Mouse (Mus musculus): ENCODE data around the gene Gfi1b.

Gfi1b gene

DNA sequence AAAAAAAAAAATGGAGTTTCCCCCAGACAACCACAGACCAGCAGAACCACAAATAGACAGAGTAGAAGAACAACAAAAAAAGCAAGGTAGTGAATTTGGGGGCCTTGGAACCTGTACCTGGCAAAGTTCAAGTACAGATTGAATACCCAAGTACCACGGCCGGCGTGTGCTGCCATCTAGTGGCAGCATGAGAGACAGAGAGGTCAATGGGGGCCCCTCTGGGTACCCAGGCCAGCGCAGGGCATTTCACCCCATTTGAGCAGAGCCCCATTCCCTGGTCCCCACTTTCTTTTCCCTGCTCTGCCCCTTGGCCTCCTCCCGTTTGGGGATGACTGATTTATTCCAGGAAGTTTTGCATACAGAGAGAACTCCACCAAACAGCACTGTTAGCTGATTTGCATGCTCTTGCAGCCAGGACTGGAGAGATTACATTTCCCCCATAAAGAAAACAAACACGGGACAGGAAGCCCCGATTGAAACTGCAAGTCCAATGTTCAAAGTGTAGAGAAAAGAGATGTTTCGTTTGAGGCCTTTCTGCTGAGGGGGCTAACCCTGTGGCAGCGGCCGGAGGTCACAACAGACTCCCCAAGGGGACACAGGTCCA, 841 bp upstream of the Gfi1b start:
- peak; percentile 74 for DNase-seq (ENCODE audit: low read depth, low spot score)

DNA sequence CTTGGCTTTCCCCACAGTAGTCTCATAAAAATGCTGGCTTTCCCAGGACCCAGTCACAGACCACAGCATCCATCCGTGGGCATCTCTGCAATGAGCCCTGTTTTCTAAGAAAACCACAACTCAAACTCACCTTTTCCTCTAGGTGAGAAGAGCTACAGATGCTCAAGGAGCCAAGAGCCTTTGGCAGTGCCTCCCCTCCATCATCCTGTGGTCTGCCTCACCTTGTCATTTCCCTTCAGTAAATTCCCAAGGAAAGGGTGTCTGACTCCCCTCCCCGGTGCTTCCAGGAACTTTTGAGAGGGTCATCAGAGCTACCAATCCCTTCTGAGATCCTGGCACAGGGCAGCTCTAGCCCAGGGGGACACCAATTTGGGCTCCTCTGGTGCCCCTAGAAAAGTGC, 671 bp downstream of the Gfi1b start:
- no peak for DNase-seq (ENCODE audit: low read depth, low spot score)

DNA sequence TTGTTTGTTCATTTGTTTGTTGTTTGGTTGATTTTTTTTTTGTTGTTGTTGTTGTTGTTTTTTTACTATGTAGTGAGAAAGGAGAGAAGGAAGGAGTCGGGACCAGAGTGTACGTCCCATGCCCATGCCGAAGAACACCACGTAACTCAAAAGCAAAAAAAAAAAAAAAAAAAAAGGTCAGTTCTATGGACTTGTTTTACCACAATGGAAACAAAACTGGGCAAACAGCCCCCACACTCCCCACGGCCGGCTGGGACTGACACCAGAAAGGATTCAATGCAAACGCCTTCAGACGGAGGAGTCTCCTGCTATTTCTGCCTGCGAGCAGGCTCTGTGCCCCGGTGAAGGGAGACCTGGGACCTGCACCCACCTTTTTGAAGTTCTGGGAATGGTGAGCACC, 1.3 kb downstream of the Gfi1b start:
- DNase-seq (ENCODE audit: low read depth, low spot score): no peak

DNA sequence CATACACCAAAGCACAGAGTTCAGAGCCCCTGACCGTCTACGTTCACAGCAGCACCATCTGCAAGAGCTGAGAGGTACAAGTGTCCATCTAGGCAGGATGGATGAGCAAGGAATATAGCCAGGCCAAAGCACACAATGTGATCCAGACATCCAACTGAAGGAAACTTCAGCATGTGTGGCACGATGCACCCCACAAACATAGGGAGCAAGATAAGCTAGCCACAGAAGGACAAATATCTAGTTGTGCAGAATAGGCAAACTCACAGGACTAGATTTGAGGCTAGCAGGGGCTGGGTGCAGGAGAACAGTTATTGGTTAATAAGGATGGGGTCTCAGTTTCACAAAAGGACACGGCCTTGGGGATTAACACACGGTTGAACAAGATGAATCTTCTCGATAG, 2.4 kb downstream of the Gfi1b start:
- DNase-seq (ENCODE audit: low read depth, low spot score): no peak

DNA sequence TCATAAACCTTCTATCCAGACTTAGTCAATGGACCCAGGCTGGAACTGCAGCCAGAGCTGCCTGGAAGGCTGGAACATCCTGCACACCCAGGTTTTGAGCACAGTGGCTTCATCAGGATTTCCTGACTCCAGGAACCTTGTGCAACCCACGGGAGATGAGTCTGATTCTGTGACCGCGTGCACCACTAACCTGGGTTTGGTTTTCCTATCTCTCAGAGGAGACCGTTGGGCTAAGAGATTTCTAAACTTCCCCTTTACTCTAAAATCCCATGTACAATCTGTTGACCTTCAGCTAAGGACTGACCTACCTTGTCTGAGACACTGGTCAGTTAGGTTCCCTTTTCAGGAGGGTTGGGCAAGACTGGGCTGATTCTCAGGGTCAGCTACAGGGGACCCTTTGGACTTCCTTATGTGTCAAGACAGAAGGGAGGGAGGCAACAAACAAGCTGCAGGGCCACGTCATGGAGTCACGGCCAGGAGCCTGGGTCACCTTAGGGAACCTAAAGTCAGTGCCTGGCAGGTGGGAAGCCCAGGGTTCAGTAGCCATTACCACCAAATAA, 2.9 kb downstream of the Gfi1b start:
- no peak for DNase-seq (ENCODE audit: low read depth, low spot score)

DNA sequence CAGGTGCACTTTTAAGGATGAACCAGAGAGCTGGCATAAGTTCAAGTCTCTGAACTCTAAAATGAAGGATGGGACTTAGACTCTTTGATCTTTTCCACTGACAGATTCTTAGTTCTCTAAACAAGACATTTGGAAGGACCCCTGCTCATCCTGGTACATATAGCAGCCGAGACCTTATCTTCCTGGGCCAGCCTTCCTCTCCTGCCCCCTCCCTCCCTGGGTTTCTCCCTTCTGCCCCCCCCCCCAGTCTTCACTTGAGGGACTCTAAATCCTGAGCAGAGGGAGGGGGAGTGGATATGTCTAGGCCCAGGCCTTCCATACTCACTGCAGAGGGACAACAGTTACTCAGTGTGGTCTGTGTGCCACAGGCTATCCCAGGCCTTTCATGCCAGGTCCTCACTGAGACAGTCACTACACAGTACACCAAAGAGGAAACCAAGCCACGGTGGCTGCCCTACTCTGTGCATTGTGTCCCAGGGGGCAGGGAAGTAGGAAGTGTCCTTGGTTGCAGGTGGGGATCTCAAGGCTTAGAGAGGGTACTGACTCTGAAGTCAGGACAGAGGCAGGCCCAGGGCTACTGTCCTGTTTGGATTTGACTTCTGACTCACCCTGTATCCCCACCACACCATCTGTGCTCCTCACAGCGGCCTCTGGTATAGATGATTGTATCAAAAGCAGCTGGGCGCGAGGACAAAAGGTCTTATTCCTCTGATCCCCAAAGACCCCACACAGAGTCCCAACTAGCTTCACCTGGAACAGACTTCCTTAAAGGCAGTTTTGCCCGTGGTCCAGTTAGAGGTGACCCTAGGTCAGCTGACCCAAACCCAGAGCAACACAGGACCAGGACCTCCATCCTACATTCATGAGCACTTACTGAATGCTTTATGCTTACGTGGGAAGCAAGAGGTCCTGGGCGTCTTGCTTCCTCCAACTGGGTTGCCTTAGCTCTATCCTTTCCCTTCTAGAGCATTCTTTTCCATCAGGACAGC, 4.0 kb downstream of the Gfi1b start:
- no peak for DNase-seq (ENCODE audit: low read depth, low spot score)

DNA sequence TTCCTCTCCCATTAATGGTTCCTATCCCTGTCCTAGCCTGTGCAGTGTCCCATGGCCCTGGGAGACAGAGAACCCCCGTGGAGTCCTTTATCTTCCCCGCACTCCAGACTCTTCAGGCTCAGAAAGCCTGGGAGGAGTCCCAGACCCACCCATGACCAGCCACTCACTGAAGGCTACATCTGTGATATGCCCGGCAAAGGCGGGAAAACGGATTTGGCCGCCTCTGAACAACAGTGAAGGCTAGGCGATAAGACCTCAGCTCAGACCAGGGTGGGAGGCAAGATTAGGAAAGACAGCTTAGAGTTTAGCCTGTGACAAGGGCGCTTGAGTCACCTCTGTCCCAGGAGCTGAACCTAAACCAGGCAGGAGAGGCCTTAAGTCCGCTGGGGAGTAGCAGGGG, 4.9 kb downstream of the Gfi1b start:
- no peak for DNase-seq (ENCODE audit: low read depth, low spot score)

DNA sequence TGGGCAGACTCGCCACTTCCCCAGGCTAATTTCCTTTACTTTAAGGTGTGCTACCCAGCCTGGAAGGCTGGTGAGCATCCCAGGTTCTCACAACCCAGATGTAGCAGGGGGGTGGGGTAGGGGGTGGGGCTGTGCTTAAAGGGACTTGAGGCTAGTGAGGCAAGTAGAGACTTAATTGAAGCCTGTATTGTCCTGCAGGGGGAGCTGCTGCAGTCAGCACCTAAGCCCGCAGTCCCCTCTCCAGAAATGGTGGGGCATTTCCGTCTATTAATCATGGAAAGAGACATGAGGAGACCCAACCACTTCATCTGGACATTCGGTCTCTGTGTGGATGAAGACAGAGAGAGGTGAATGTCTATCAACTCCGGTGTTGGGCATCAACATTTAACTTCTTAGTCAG, 5.4 kb downstream of the Gfi1b start:
- peak; percentile 48 for DNase-seq (ENCODE audit: low read depth, low spot score)

DNA sequence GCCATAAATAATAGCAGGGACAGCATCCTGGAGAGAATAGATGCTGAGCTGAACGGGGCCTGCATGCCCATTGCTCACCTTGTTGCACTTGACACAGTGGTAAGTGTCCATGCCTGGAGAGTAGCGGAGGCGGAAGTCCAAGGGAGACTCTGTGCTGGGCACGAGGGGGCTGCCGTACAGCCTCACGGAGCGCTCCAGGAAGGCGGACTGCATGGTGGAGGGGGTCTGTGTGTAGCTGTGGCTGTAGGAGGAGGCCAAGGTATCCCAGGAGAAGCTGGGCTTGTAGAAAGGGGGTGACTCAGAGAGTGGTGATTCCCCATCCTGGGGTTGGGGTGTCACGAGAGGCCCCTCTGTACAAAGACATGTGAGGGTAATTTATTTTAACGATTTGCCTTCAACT, 8.2 kb downstream of the Gfi1b start:
- no peak for DNase-seq (ENCODE audit: low read depth, low spot score)

DNA sequence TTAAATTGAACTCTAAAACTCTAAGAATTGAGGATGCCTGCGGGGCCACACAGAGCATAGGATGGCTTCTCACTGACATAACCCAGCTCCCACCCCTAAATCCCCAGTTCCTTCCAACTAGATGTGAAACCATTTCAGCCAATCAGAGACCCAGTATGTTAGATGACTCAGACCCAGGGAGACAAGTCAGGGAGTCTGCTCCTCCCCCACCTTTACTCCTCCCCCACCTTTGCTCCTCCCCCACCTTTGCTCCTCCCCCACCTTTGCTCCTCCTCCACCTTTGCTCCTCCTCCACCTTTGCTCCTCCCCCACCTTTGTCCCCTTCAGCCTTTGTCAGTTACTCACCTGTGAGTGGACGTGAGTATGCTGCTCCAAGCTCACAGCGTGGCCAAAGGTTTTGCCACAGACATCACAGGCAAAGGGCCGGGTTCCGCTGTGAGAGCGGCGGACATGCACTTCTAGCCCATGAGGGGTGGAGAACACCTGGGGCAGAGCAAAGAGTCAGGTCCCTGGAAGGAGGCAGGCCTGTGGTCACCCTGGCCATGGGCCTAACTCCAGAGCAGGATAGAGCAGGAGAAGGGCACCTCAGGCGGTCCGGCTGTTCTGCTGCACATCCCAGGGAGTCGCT, 9.2 kb downstream of the Gfi1b start:
- no peak for DNase-seq (ENCODE audit: low read depth, low spot score)

DNA sequence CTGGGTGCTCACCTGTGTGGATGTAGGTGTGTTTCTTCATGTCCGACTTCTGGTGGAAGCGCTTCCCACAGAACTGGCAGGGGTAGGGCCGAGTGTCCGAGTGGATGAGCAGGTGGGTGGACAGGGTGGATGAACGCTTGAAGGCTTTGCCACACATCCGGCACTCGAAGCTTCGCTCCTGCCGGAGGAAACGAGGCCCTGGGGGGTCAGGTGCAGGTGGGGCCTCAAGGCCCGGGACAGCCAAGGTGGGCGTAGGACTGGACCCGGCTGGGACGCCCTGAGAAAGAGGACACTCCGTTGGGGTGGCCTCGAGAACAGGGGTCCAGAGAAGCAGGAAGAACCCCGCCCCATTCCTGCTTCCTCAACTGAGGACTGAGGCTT, 10.4 kb downstream of the Gfi1b start:
- no peak for DNase-seq (ENCODE audit: low read depth, low spot score)

DNA sequence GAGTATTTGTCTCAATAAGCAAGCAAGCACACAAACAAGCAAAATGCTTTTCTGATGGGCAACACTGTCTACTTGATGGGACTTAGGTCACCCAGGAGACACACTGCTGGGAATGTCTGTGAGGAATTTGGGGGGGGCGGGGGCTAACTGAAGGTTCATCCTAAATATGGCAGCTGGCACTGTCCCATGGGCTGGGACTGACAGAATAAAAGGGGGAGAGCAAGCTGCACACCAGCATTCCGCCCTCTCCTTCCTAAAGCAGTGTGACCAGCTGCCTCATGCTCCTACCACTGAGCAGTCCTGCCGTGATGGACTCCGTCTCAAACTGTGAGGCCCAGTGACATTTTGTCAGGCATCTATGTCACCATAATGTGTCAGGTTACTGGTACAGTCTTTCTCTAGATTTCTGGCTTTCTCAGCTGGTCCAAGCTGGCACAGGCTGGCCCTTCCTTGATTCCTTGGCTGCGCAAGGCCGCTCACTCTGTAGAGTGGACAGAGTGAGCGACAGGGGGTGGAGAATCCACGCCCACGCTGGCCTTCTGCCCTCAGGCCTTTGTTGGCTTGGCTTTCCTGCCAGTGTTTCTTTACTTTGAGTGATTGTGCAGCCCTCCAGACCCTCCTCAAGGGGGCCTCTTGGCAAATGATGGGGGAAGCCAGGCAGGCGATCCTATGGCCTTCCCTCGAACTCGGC, 10.9 kb downstream of the Gfi1b start:
- DNase-seq (ENCODE audit: low read depth, low spot score): no peak

DNA sequence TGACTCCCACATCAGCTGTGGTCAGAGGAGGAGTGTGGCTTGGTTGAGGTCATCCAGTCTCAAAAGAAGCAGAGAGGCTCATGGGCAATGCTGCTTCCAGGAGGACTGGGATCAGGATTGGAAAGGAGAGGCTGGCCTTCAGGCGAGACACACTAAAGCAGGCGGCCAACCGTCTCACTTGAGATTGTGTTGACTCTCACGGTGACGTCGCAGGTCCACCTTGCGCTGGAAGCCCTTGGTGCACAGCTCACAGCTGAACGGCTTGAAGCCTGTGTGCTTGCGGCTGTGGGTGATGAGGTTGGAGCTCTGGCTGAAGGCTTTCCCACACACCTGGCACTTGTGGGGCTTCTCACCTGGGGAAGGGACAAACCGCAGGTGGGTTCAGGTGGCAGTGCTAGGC, 11.9 kb downstream of the Gfi1b start:
- DNase-seq (ENCODE audit: low read depth, low spot score): no peak

DNA sequence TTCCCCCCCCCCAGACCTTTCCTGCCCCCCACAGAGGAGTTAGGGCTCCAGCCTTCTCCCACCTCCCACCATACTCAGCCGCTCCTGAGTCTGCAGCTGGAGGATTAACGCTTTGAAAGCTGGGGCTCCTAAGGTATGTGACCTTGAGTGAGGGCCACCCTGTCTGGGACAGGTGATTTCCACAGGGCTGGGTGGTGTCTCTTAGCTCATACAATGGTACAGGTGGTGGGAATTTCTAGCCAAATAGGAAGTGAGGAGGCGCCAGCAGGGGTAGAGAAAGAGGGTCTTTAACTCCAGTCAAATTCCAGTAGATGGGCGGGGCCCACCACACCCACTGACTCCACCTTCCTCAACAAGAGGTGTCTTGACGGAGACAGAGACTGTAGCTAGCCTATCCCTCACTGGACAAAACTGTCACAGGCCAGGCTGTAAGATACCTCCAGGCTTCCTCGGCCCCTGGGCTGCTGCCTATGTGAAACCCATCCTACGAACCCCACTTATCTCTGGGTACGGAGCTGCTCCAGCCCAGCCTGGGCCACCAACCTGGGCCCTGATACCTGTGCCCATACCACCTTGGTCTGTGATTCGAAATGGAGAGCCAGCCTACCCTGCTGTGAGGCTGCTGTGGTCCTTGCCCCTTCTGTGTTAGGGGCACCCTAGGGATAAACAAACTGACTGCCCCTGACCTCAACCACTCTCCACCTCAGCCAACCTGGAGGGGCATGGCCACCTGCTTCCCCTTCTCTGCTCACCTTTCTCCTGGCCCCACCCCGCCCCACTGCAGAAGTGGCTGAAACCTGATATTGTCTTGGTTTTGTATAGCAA, 14.2 kb downstream of the Gfi1b start:
- DNase-seq (ENCODE audit: low read depth, low spot score): no peak

DNA sequence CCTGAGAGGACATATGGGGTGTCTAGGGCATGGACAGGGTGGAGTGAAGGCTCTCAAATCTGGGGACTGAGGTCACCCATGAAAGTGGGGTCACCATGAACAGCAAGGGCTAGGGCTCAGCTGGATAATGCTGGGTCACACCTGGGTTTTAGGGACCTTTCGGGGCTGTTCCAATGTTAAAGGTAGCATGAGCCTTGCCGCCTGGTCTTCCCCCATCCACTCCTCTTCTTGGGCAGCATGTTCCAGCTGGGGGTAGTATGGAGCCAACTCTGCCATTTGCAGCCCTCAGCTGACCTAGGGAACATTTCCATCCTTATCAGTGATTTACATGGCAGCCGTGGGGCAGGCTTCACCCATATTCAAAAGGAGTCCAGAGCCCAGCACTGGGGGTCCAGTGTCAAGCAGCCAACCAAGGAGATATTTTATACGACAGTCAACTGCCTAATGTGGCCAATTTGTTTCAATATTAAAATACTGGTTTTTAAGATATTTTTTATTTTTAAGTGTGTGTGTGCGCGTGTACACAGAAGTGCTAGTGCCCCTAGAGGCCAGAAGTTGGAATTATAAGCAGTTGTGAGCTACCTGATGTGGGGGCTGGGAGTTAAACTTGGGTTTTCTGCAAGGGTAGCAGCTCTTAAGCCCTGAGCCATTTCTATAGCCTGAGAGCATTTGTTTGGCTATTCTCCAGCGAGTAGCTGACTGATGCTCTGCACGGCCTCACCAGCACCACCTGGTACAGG, 15.0 kb downstream of the Gfi1b start:
- peak; percentile 28 for DNase-seq (ENCODE audit: low read depth, low spot score)

DNA sequence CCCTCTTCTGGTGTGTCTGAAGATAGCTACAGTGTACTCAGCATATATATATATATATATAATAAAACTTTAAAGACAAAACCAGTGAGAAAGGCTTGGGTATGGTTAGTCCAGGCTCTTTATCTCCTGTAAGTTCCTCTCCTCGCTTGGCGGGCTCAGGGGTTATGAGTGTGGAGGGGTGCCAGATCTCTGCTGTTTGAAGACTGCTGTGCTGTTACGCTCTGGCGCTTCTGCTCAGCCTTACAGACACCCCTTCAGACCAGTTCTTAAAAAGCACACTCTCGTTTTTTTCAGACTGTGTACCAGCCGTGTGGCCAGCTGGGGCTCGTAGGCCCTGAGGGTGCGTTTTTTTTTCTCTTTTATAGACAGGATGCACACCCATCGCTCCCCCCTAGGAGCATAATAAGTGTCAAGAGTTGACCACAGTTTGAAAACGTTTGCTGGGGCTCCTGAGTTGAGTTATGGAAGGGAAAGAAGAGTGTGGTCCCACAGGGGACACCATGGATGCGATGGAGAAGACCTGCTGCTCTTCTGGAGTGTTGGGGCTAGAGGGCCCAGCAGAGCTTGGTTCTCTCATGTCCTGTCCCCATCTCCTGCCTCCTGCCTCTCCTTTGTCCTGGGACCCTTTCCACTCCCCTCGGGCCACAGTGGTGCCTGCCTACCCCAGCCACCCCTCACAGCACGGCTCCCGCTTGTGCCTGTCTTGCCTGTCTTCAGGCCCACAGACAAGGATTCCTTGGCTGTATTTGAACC, 15.8 kb downstream of the Gfi1b start:
- DNase-seq (ENCODE audit: low read depth, low spot score): no peak

DNA sequence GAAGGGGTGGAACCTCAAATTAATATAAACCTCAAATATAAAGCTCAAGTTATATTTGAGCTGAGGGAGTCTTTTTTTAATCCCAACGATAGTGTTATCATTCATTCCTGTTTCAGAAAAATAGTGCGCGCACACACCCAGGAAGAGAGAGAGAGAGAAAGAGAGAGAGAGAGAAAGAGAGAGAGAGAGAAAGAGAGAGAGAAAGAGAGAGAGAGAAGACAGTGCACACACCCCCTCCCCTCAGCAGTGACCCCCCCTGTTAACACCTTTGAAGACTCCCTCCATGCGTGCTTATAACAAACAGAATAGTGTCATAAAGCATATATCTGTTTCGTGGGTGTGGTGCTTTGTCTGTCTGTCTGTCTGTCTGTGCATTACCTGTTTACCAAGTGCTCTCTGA, 18.2 kb downstream of the Gfi1b start:
- no peak for DNase-seq (ENCODE audit: low read depth, low spot score)

DNA sequence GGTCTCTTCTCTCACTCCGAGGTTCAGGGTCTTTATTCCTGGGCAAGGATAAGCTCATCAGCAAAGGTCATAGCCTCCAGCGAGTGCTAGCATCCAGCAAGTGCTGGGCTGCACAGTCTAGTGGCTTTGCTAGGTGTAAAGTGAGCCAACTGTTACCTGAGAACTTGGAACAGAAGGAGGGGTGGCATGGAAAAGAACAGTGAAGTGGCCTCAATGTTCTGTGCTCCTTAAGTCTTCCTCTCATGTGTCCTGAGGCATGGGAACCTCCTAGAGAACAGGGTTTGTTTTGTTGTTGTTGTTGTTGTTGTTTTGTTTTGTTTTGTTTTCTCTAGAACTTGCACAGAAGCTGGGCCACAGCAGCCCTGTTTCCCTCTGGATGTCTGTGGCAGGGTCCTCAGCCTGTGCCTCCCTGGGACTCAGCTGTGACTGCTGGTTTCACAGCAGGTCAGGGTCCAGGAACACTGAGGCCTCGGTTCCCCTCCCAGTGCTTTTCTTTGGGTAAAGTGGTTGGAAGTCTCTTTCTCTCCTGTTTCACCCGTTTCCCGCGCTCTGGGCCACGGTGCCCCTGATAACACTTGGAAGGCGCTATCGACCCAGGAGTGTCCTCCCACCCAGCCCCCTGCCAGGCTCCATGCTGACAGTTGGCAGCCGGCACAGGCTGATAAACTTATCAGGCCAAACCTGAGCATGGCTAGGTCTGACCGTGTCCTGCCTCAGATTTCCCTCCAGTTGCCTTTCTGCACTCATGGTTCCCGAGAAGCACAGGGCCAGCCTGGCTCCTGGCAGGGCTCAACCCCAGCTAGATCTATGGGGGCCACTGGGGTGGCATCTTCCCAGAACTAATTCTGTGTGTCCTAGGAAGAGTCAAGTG, 19.8 kb downstream of the Gfi1b start:
- no peak for DNase-seq (ENCODE audit: low read depth, low spot score)

DNA sequence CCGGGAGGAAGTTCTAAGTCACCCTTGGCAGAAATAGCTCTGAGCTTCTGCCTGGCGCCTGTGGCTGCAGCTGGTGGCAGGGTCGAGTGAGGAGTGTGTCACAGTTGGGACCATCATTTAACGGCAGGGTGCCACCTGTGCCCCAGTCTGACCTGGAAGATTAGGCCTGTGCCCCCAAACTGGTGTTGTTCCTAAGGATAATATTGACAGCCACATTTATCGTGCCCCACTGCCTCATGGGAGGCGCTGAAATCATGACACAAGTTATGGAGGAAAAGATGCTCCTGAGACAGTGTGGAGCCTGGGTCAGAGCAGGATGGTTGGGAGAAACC, 22.2 kb downstream of the Gfi1b start:
- no peak for DNase-seq (ENCODE audit: low read depth, low spot score)
